In the genomic region with DNA sequence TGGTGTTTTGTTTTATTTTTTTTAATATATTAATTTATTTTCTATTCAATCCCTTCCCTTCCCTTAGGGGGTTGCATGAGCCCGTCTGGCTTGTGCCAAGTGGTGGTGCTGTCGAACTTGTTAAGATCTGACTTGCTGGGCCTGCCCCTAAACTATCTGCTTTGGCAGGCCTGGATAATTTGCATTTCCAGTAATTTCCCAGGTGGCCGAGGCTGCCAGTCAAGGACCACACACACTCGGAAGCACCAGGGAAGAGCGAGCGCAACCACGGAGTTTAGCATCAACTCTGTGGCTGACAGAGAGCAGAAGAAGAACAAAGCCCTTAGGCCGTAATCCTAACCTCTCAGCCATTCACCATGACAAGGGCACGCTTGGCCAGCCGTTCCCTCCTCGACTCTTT, we compare ENCODE assay signal across 8 mouse cellular contexts.
DNase-seq lines count a peak whose midpoint lies in the region; ATAC-seq and TF ChIP-seq lines count a peak whose summit lies in the region.

No protein-coding gene starts in this region.

- DNase-seq in gastrocnemius, adult 2 months: no peak
- no peak for DNase-seq in gastrocnemius, postnatal 36 days
- peak; percentile 79 for DNase-seq in embryo, embryonic 11 days
- no peak for DNase-seq in urinary bladder, adult 2 months (ENCODE audit: low spot score)
- DNase-seq in cerebellum, adult 18-20 months: no peak

- no peak overlapping the region for H3K4me3 ChIP-seq in gastrocnemius, adult 2 months
- H3K4me3 ChIP-seq in intestine, embryonic 16.5 days (ENCODE audit: low read length): no peak overlapping the region
- H3K4me3 ChIP-seq in midbrain, embryonic 13.5 days (replicated peaks): no peak overlapping the region

- 0 out of 2 replicates have a peak, but pooled peaks have one; percentile 8 for TF ChIP-seq CTCF in gastrocnemius, adult 2 months (IDR thresholded peaks at IDR 0.05)

- H3K4me2 ChIP-seq in intestine, embryonic 16.5 days (ENCODE audit: low read depth, low read length): no peak overlapping the region
- H3K4me2 ChIP-seq in midbrain, embryonic 13.5 days (replicated peaks): peak overlapping the region; percentile 25; the same call in 1 of the 2 replicates

- peaks cover 4% of the 10 kb centered on the region; the same call in 1 of the 2 replicates for H3K4me1 ChIP-seq in intestine, embryonic 16.5 days (ENCODE audit: control insufficient read depth, insufficient read depth, low read length)
- peaks cover 24% of the 10 kb centered on the region for H3K4me1 ChIP-seq in midbrain, embryonic 13.5 days (replicated peaks)

- no peaks in the 10 kb centered on the region for H3K36me3 ChIP-seq in intestine, embryonic 16.5 days (ENCODE audit: control insufficient read depth, insufficient read depth, low read length)
- H3K36me3 ChIP-seq in midbrain, embryonic 13.5 days: no peaks in the 10 kb centered on the region

- H3K27ac ChIP-seq in gastrocnemius, adult 2 months: no peak overlapping the region
- H3K27ac ChIP-seq in intestine, embryonic 16.5 days (ENCODE audit: low read length): no peak overlapping the region
- peak overlapping the region; percentile 61; the same call in 1 of the 2 replicates for H3K27ac ChIP-seq in midbrain, embryonic 13.5 days

- no peaks in the 10 kb centered on the region for H3K27me3 ChIP-seq in intestine, embryonic 16.5 days (replicated peaks; ENCODE audit: control insufficient read depth, insufficient read depth, low read length)
- peaks cover 16% of the 10 kb centered on the region; the same call in 1 of the 2 replicates for H3K27me3 ChIP-seq in midbrain, embryonic 13.5 days

- no peak overlapping the region for H3K9ac ChIP-seq in intestine, embryonic 16.5 days (ENCODE audit: low read depth, low read length)
- H3K9ac ChIP-seq in midbrain, embryonic 13.5 days (replicated peaks): no peak overlapping the region

- ATAC-seq in intestine, embryonic 16.5 days: peak; percentile 22; the same call in 1 of the 2 replicates
- ATAC-seq in midbrain, embryonic 13.5 days: peak; percentile 65
- ATAC-seq in activated CD4-positive, CD25-positive, alpha-beta regulatory T cell, adult 4 months: no peak

- intact Hi-C loops in gastrocnemius, adult 2 months (cut with DNase I): loop anchor here (2.0 to 5.0 kb wide), 3 partner anchors 92 to 366 kb away; partner anchors contain the start of gene Hrasls
- intact Hi-C loops in gastrocnemius, postnatal 36 days (cut with DNase I): loop anchor here (10.0 kb wide), 1 partner anchor 574 kb away; no protein-coding TSS in a partner anchor

- WGBS in intestine, embryonic 16.5 days: 29% methylated on average over 11 of the region's 11 CpGs
- 3% methylated on average over 11 of the region's 11 CpGs for WGBS in midbrain, embryonic 13.5 days

- H3K9me3 ChIP-seq in intestine, embryonic 16.5 days (ENCODE audit: control insufficient read depth, low read length): no peaks in the 10 kb centered on the region
- no peaks in the 10 kb centered on the region for H3K9me3 ChIP-seq in midbrain, embryonic 13.5 days
